ENCODE assay signal across 8 mouse cellular contexts in genomic region chr4:150239503-150239902, GRCm38 (mm10). TPM values are rescaled to one million over a fixed set of nuclear protein-coding genes. Genes with fewer than 3 reads are reported as not detected.
DNase-seq lines count a peak whose midpoint lies in the region; ATAC-seq lines count a peak whose summit lies in the region.

No protein-coding gene starts in this region.

- H3K9me3 ChIP-seq in kidney, embryonic 16.5 days (ENCODE audit: low read length), result no peaks in the 10 kb centered on the region
- H3K9me3 ChIP-seq in embryonic facial prominence, embryonic 12.5 days, result no peaks in the 10 kb centered on the region
- H3K9me3 ChIP-seq in limb, embryonic 10.5 days (replicated peaks), result no peaks in the 10 kb centered on the region
- H3K9me3 ChIP-seq in neural tube, embryonic 14.5 days (ENCODE audit: control insufficient read depth, low read length), result no peaks in the 10 kb centered on the region

- 0 out of 2 replicates have a peak overlapping the region, but pooled peaks have one; percentile 42 for H3K9ac ChIP-seq in kidney, embryonic 16.5 days (replicated peaks; ENCODE audit: low read length)
- 0 out of 2 replicates have a peak overlapping the region, but pooled peaks have one; percentile 84 for H3K9ac ChIP-seq in embryonic facial prominence, embryonic 12.5 days
- H3K9ac ChIP-seq in neural tube, embryonic 14.5 days (replicated peaks; ENCODE audit: low read depth, low read length), result no peak overlapping the region

- DNase-seq in kidney, adult 9 months, result no peak
- DNase-seq in limb, embryonic 10.5 days (ENCODE audit: low spot score), result no peak
- no peak for DNase-seq in testis, postnatal 10 days (ENCODE audit: low spot score)
- DNase-seq in left cerebral cortex, adult 11 months (ENCODE audit: low spot score), result no peak
- no peak for DNase-seq in gastrocnemius, adult 18-20 months (ENCODE audit: low spot score)

- no peaks in the 10 kb centered on the region for H3K27me3 ChIP-seq in kidney, embryonic 16.5 days (ENCODE audit: insufficient read depth, low read length)
- no peaks in the 10 kb centered on the region for H3K27me3 ChIP-seq in embryonic facial prominence, embryonic 12.5 days
- no peaks in the 10 kb centered on the region for H3K27me3 ChIP-seq in limb, embryonic 10.5 days (ENCODE audit: low read depth, poor library complexity, severe bottlenecking)
- no peaks in the 10 kb centered on the region for H3K27me3 ChIP-seq in neural tube, embryonic 14.5 days (ENCODE audit: control insufficient read depth, insufficient read depth, low read length)

- ATAC-seq in kidney, embryonic 16.5 days (ENCODE audit: low FRiP score, low TSS enrichment), result no peak
- ATAC-seq in embryonic facial prominence, embryonic 12.5 days (ENCODE audit: insufficient number of reproducible peaks, insufficient read depth, low FRiP score, low TSS enrichment), result no peak
- no peak for ATAC-seq in neural tube, embryonic 14.5 days (ENCODE audit: low read depth)

- peak overlapping the region; percentile 82 for H3K4me2 ChIP-seq in kidney, embryonic 16.5 days (replicated peaks; ENCODE audit: low read depth, low read length)
- peak overlapping the region; percentile 79 for H3K4me2 ChIP-seq in embryonic facial prominence, embryonic 12.5 days (replicated peaks)
- peak overlapping the region; percentile 88 for H3K4me2 ChIP-seq in neural tube, embryonic 14.5 days (ENCODE audit: low read depth, low read length)

- H3K4me3 ChIP-seq in kidney, embryonic 16.5 days (ENCODE audit: low read length), result peak overlapping the region; percentile 95
- H3K4me3 ChIP-seq in embryonic facial prominence, embryonic 12.5 days, result peak overlapping the region; percentile 91
- H3K4me3 ChIP-seq in limb, embryonic 10.5 days, result peak overlapping the region; percentile 96
- H3K4me3 ChIP-seq in neural tube, embryonic 14.5 days (ENCODE audit: low read depth, low read length), result peak overlapping the region; percentile 69; the same call in 1 of the 2 replicates

- H3K4me1 ChIP-seq in kidney, embryonic 16.5 days (ENCODE audit: insufficient read depth, low read length), result peaks cover 41% of the 10 kb centered on the region
- peaks cover 27% of the 10 kb centered on the region for H3K4me1 ChIP-seq in embryonic facial prominence, embryonic 12.5 days
- H3K4me1 ChIP-seq in limb, embryonic 10.5 days, result peaks cover 62% of the 10 kb centered on the region
- peaks cover 30% of the 10 kb centered on the region for H3K4me1 ChIP-seq in neural tube, embryonic 14.5 days (ENCODE audit: control insufficient read depth, insufficient read depth, low read length)

- H3K36me3 ChIP-seq in kidney, embryonic 16.5 days (ENCODE audit: insufficient read depth, low read length), result peaks cover 49% of the 10 kb centered on the region
- peaks cover 43% of the 10 kb centered on the region for H3K36me3 ChIP-seq in embryonic facial prominence, embryonic 12.5 days
- H3K36me3 ChIP-seq in limb, embryonic 10.5 days, result peaks cover 60% of the 10 kb centered on the region
- peaks cover 22% of the 10 kb centered on the region for H3K36me3 ChIP-seq in neural tube, embryonic 14.5 days (ENCODE audit: control insufficient read depth, insufficient read depth, low read length)

- 15% methylated on average over 6 of the region's 6 CpGs for WGBS in kidney, embryonic 16.5 days
- WGBS in embryonic facial prominence, embryonic 12.5 days, result 33% methylated on average over 6 of the region's 6 CpGs
- WGBS in limb, embryonic 10.5 days, result 29% methylated on average over 6 of the region's 6 CpGs
- 29% methylated on average over 6 of the region's 6 CpGs for WGBS in neural tube, embryonic 14.5 days

- H3K27ac ChIP-seq in kidney, embryonic 16.5 days (ENCODE audit: low read length), result peak overlapping the region; percentile 85
- H3K27ac ChIP-seq in embryonic facial prominence, embryonic 12.5 days, result peak overlapping the region; percentile 76
- H3K27ac ChIP-seq in limb, embryonic 10.5 days, result peak overlapping the region; percentile 99
- H3K27ac ChIP-seq in neural tube, embryonic 14.5 days (ENCODE audit: low read depth, low read length), result no peak overlapping the region

RNA-seq across cellular contexts. Expression of gene Eno1, which starts 3.0 kb away (rescaled TPM):
- polyA plus RNA-seq in kidney, embryonic 16.5 days (2015; fragmentation: Nextera tagmentation; extraction: Ambion mirVana), result 1,990 and 2,045 TPM in 2 replicates
- 1,519 and 1,577 TPM in 2 replicates for polyA plus RNA-seq in embryonic facial prominence, embryonic 12.5 days (2016; fragmentation: Nextera tagmentation; extraction: Ambion mirVana)
- 3,103 and 4,103 TPM in 2 replicates for polyA plus RNA-seq in limb, embryonic 10.5 days (2016; fragmentation: Nextera tagmentation; extraction: Ambion mirVana)
- 974 and 1,050 TPM in 2 replicates for polyA plus RNA-seq in neural tube, embryonic 14.5 days (2014; fragmentation: Nextera tagmentation; extraction: Ambion mirVana)
- total RNA-seq in gastrocnemius, adult 18-20 months (2021), result 10 to 100 TPM; 59.3 to 62.6 TPM

RNA-seq across cellular contexts. Expression of gene Car6, which starts 38.4 kb away (rescaled TPM):
- polyA plus RNA-seq in kidney, embryonic 16.5 days (2015; fragmentation: Nextera tagmentation; extraction: Ambion mirVana), result 0.29 TPM in 1 of 2 replicates, not detected in the other
- 0.23 and 0.29 TPM in 2 replicates for polyA plus RNA-seq in embryonic facial prominence, embryonic 12.5 days (2016; fragmentation: Nextera tagmentation; extraction: Ambion mirVana)
- not detected in 2 replicates for polyA plus RNA-seq in limb, embryonic 10.5 days (2016; fragmentation: Nextera tagmentation; extraction: Ambion mirVana)
- not detected in 2 replicates for polyA plus RNA-seq in neural tube, embryonic 14.5 days (2014; fragmentation: Nextera tagmentation; extraction: Ambion mirVana)
- total RNA-seq in gastrocnemius, adult 18-20 months (2021), result not detected

RNA-seq across cellular contexts. Expression of gene Rere, which starts 41.9 kb away (rescaled TPM):
- polyA plus RNA-seq in kidney, embryonic 16.5 days (2015; fragmentation: Nextera tagmentation; extraction: Ambion mirVana), result 30.7 and 40.6 TPM in 2 replicates
- 37.7 and 40.7 TPM in 2 replicates for polyA plus RNA-seq in embryonic facial prominence, embryonic 12.5 days (2016; fragmentation: Nextera tagmentation; extraction: Ambion mirVana)
- 34.0 and 40.3 TPM in 2 replicates for polyA plus RNA-seq in limb, embryonic 10.5 days (2016; fragmentation: Nextera tagmentation; extraction: Ambion mirVana)
- polyA plus RNA-seq in neural tube, embryonic 14.5 days (2014; fragmentation: Nextera tagmentation; extraction: Ambion mirVana), result 50.5 and 50.7 TPM in 2 replicates
- total RNA-seq in gastrocnemius, adult 18-20 months (2021), result 10 to 100 TPM; 66.1 to 70.4 TPM
